Comparison of ENCODE assay signal across 13 mouse cellular contexts in genomic region chr17:33649781-33650475, GRCm38 (mm10). TPM values are rescaled to one million over a fixed set of nuclear protein-coding genes. Genes with fewer than 3 reads are reported as not detected.
DNase-seq lines count a peak whose midpoint lies in the region; ATAC-seq and TF ChIP-seq lines count a peak whose summit lies in the region.
"Had no signal": no experiment of that assay in that cellular context is flagged by ENCODE, and none has a peak within 500 bp of the region (broad histone marks: within the 10 kb centered on the region; RNA-seq: fewer than 3 reads in every experiment).

No protein-coding gene starts in this region.

- ATAC-seq in heart, postnatal 0 days (ENCODE audit: insufficient read depth, low read depth) = peak; percentile 27; the same call in 1 of the 2 replicates
- ATAC-seq in neural tube, embryonic 14.5 days (ENCODE audit: low read depth) = peak; percentile 41; the same call in 1 of the 2 replicates
- peak; percentile 50; the same call in 1 of the 2 replicates for ATAC-seq in limb, embryonic 12.5 days (ENCODE audit: insufficient number of reproducible peaks, insufficient read depth, low FRiP score, low TSS enrichment, low read depth)

- H3K4me2 ChIP-seq in heart, postnatal 0 days (ENCODE audit: low read depth, low read length) = no peak overlapping the region
- no peak overlapping the region for H3K4me2 ChIP-seq in neural tube, embryonic 14.5 days (ENCODE audit: low read depth, low read length)
- no peak overlapping the region for H3K4me2 ChIP-seq in limb, embryonic 12.5 days

- no peak overlapping the region for H3K9ac ChIP-seq in heart, postnatal 0 days (replicated peaks; ENCODE audit: low read depth, low read length)
- H3K9ac ChIP-seq in neural tube, embryonic 14.5 days (replicated peaks; ENCODE audit: low read depth, low read length) = no peak overlapping the region
- no peak overlapping the region for H3K9ac ChIP-seq in limb, embryonic 12.5 days (replicated peaks)

- no peak for TF ChIP-seq CTCF in heart, postnatal 0 days (IDR thresholded peaks at IDR 0.05; ENCODE audit: low read depth)
- no peak for TF ChIP-seq CTCF in layer of hippocampus, adult 2 months (conservative IDR thresholded peaks at IDR 0.05)

- DNase-seq in heart, postnatal 0 days (ENCODE audit: low spot score) = no peak
- DNase-seq in heart, adult 8-10 months (ENCODE audit: low spot score) = no peak
- no peak for DNase-seq in neural tube, embryonic 10.5 days (ENCODE audit: extremely low spot score, low spot score)
- DNase-seq in layer of hippocampus, adult 2 months (ENCODE audit: low spot score in 2 of 2) = no peak
- no peak for DNase-seq in gastrocnemius, postnatal 36 days
- no peak for DNase-seq in frontal cortex, postnatal 14 days (ENCODE audit: low spot score in 2 of 2)
- DNase-seq: cerebellum, adult 11-12 months; thymus, adult 18-20 months had no signal

- H3K9me3 ChIP-seq in heart, postnatal 0 days (replicated peaks; ENCODE audit: control insufficient read depth, low read length) = no peaks in the 10 kb centered on the region
- no peaks in the 10 kb centered on the region for H3K9me3 ChIP-seq in neural tube, embryonic 14.5 days (ENCODE audit: control insufficient read depth, low read length)
- H3K9me3 ChIP-seq in limb, embryonic 12.5 days = no peaks in the 10 kb centered on the region

- TF ChIP-seq EP300 in heart, postnatal 0 days (IDR thresholded peaks at IDR 0.05; ENCODE audit: low read depth) = no peak

- no peaks in the 10 kb centered on the region for H3K4me1 ChIP-seq in heart, postnatal 0 days (ENCODE audit: control insufficient read depth, insufficient read depth)
- H3K4me1 ChIP-seq in neural tube, embryonic 14.5 days (ENCODE audit: control insufficient read depth, insufficient read depth, low read length) = no peaks in the 10 kb centered on the region
- H3K4me1 ChIP-seq in limb, embryonic 12.5 days (replicated peaks) = no peaks in the 10 kb centered on the region

- peaks cover 98% of the 10 kb centered on the region for H3K36me3 ChIP-seq in heart, postnatal 0 days (replicated peaks; ENCODE audit: control insufficient read depth, insufficient read depth, low read length)
- H3K36me3 ChIP-seq in neural tube, embryonic 14.5 days (ENCODE audit: control insufficient read depth, insufficient read depth, low read length) = peaks cover 62% of the 10 kb centered on the region
- H3K36me3 ChIP-seq in limb, embryonic 12.5 days = peaks cover 98% of the 10 kb centered on the region

- 97% methylated on average over 34 of the region's 34 CpGs for WGBS in heart, postnatal 0 days
- 99% methylated on average over 34 of the region's 34 CpGs for WGBS in neural tube, embryonic 14.5 days
- WGBS in limb, embryonic 12.5 days = 97% methylated on average over 34 of the region's 34 CpGs

- no peak overlapping the region for H3K4me3 ChIP-seq in heart, postnatal 0 days (ENCODE audit: low read depth, low read length)
- H3K4me3 ChIP-seq in neural tube, embryonic 14.5 days (ENCODE audit: low read depth, low read length) = no peak overlapping the region
- H3K4me3 ChIP-seq in limb, embryonic 12.5 days (replicated peaks) = no peak overlapping the region
- no peak overlapping the region for H3K4me3 ChIP-seq in layer of hippocampus, adult 2 months
- H3K4me3 ChIP-seq: erythroblast, embryonic 14.5 days had no signal

- intact Hi-C loops in gastrocnemius, postnatal 36 days (cut with DNase I) = no loop called here

- H3K27ac ChIP-seq in heart, postnatal 0 days (ENCODE audit: low read depth) = no peak overlapping the region
- H3K27ac ChIP-seq in neural tube, embryonic 14.5 days (ENCODE audit: low read depth, low read length) = no peak overlapping the region
- no peak overlapping the region for H3K27ac ChIP-seq in limb, embryonic 12.5 days
- no peak overlapping the region for H3K27ac ChIP-seq in layer of hippocampus, adult 2 months

- no peaks in the 10 kb centered on the region for H3K27me3 ChIP-seq in heart, postnatal 0 days (ENCODE audit: control insufficient read depth, insufficient read depth, low read length)
- no peaks in the 10 kb centered on the region for H3K27me3 ChIP-seq in neural tube, embryonic 14.5 days (ENCODE audit: control insufficient read depth, insufficient read depth, low read length)
- no peaks in the 10 kb centered on the region for H3K27me3 ChIP-seq in limb, embryonic 12.5 days
- H3K27me3 ChIP-seq: CH12.LX had no signal

RNA-seq across cellular contexts. Expression of gene Pram1, which starts 12.1 kb away (rescaled TPM):
- not detected in 2 replicates for total RNA-seq in heart, postnatal 0 days (2014; rRNA removed; ENCODE audit: low replicate concordance)
- 0.08 and 0.29 TPM in 2 replicates for polyA plus RNA-seq in heart, postnatal 0 days (2015; fragmentation: Nextera tagmentation; extraction: Ambion mirVana)
- total RNA-seq in heart, adult 8-10 months (2022) = under 1 TPM in 2 of 4 experiments, not detected in 2; 0.27 to 0.31 TPM
- polyA plus RNA-seq in neural tube, embryonic 14.5 days (2014; fragmentation: Nextera tagmentation; extraction: Ambion mirVana) = 0.68 and 0.71 TPM in 2 replicates
- 0.55 and 0.56 TPM in 2 replicates for polyA plus RNA-seq in limb, embryonic 12.5 days (2016; fragmentation: Nextera tagmentation; extraction: Ambion mirVana)
- under 1 TPM; 0.51 to 0.59 TPM for total RNA-seq in layer of hippocampus, adult 2 months (2021)
- not detected for total RNA-seq in gastrocnemius, postnatal 36 days (2021)
- total RNA-seq: liver, adult 2 months had no signal

RNA-seq across cellular contexts. Expression of gene Zfp414, which starts 21.0 kb away (rescaled TPM):
- total RNA-seq in heart, postnatal 0 days (2014; rRNA removed; ENCODE audit: low replicate concordance) = 29.0 and 39.9 TPM in 2 replicates
- polyA plus RNA-seq in heart, postnatal 0 days (2015; fragmentation: Nextera tagmentation; extraction: Ambion mirVana) = 20.3 and 21.4 TPM in 2 replicates
- total RNA-seq in heart, adult 8-10 months (2022) = 10 to 100 TPM in 1 of 4 experiments, 1 to 10 TPM in 3; 7.0 to 11.4 (median 8.8) TPM
- polyA plus RNA-seq in neural tube, embryonic 14.5 days (2014; fragmentation: Nextera tagmentation; extraction: Ambion mirVana) = 91.1 and 111 TPM in 2 replicates
- polyA plus RNA-seq in limb, embryonic 12.5 days (2016; fragmentation: Nextera tagmentation; extraction: Ambion mirVana) = 40.1 and 40.7 TPM in 2 replicates
- 10 to 100 TPM; 50.1 to 51.3 TPM for total RNA-seq in layer of hippocampus, adult 2 months (2021)
- total RNA-seq in gastrocnemius, postnatal 36 days (2021) = 1 to 10 TPM; 6.6 to 7.8 TPM

RNA-seq across cellular contexts. Expression of gene Hnrnpm, which starts 36.7 kb away (rescaled TPM):
- 47.1 and 54.3 TPM in 2 replicates for total RNA-seq in heart, postnatal 0 days (2014; rRNA removed; ENCODE audit: low replicate concordance)
- 139 and 151 TPM in 2 replicates for polyA plus RNA-seq in heart, postnatal 0 days (2015; fragmentation: Nextera tagmentation; extraction: Ambion mirVana)
- total RNA-seq in heart, adult 8-10 months (2022) = 10 to 100 TPM; 76.0 to 96.9 (median 84.0) TPM
- polyA plus RNA-seq in neural tube, embryonic 14.5 days (2014; fragmentation: Nextera tagmentation; extraction: Ambion mirVana) = 172 and 220 TPM in 2 replicates
- 477 and 517 TPM in 2 replicates for polyA plus RNA-seq in limb, embryonic 12.5 days (2016; fragmentation: Nextera tagmentation; extraction: Ambion mirVana)
- total RNA-seq in layer of hippocampus, adult 2 months (2021) = 100 to 1,000 TPM; 164 to 178 TPM
- 10 to 100 TPM; 57.9 to 64.7 TPM for total RNA-seq in gastrocnemius, postnatal 36 days (2021)
